Mouse (Mus musculus) cerebellum, adult 2 months (tissue): ENCODE data around the gene Gm13290. TPM values are rescaled to one million over a fixed set of nuclear protein-coding genes. Genes with fewer than 3 reads are reported as not detected.
A peak's percentile ranks its signal among the peaks of the same experiment; 100 is the strongest.
"Not testable (repeated sequence)": the region's sequence is repeated elsewhere in the genome, so short reads cannot be mapped to it uniquely, and the experiment has no call there.

Experiments
- DNase-seq, 2 experiments: peaks; one replicate each; pipeline ENCODE4 v3.0.0; 2021
- H3K27ac ChIP-seq: fragments of 200-500 bp; 2 replicates; pipeline ENCODE4 v1.5.1; 2012; ENCODE audit warnings: low read length, control low read depth, inconsistent platforms; ENCODE audit not compliant: insufficient read depth
- H3K27me3 ChIP-seq: fragments of 200-500 bp; 2 replicates; pipeline ENCODE4 v1.6.1; 2012; ENCODE audit warnings: inconsistent platforms, mild to moderate bottlenecking, low read length, moderate library complexity; ENCODE audit not compliant: control insufficient read depth, insufficient read depth
- H3K4me1 ChIP-seq: fragments of 200-500 bp; 2 replicates; pipeline ENCODE4 v1.6.1; 2011; ENCODE audit warnings: low read length; ENCODE audit not compliant: control insufficient read depth, insufficient read depth
- H3K4me3 ChIP-seq: fragments of 200-500 bp; replicated peaks from 2 replicates; pipeline ENCODE3; 2011; ENCODE audit warnings: mild to moderate bottlenecking, low read depth, low read length, control low read depth; ENCODE audit not compliant: insufficient read depth
- CTCF ChIP-seq: fragments of 200-500 bp; IDR thresholded peaks from 2 replicates; pipeline ENCODE4 v1.5.1; 2011; ENCODE audit warnings: low read depth, mild to moderate bottlenecking, control low read depth, low read length, moderate library complexity, borderline replicate concordance; ENCODE audit not compliant: insufficient read depth
- POLR2A ChIP-seq: fragments of 200-500 bp; IDR thresholded peaks from 2 replicates; pipeline ENCODE4 v1.6.1; 2011; ENCODE audit warnings: low read length, control low read depth, borderline replicate concordance; ENCODE audit not compliant: insufficient read depth
- WGBS: fragments of 180-500 bp; shearing (Covaris S2); methylation state at CpG from one replicate; pipeline ENCODE4 v1.1.7; 2018; 5-methylcytosine and 5-hydroxymethylcytosine counted together
- polyA plus RNA-seq: library from polyadenylated mRNA; depleted of rRNA; stranded (reverse); fragments of >200 nt; gene quantifications from 2 replicates; pipeline ENCODE4 v1.2.3, GENCODE M21; 2012; rRNA removed

Gene Gm13290
- not detected in 2 replicates for polyA plus RNA-seq

GRCm38 (mm10) chr4:88773534-88773933 lies at the start of gene Gm13290:
TSS of gene Gm13290 (plus strand) at chr4:88773834.
- H3K27me3 ChIP-seq, H3K4me3 ChIP-seq, H3K27ac ChIP-seq, H3K4me1 ChIP-seq, DNase-seq: not testable (repeated sequence)
- WGBS = no CpG with 5 or more reads among the region's 32 CpGs

GRCm38 (mm10) chr4:88726727-88727126 lies 46.9 kb upstream of the Gm13290 start:
- no peak for DNase-seq
- no peaks in the 10 kb centered on the region for H3K4me1 ChIP-seq
- H3K4me3 ChIP-seq = no peak overlapping the region
- WGBS = 88% methylated on average over 6 of the region's 6 CpGs
- TF ChIP-seq POLR2A (no peak), CTCF (no peak)
- no peak overlapping the region for H3K27ac ChIP-seq
- H3K27me3 ChIP-seq = no peaks in the 10 kb centered on the region

GRCm38 (mm10) chr4:88727324-88727723 lies 46.3 kb upstream of the Gm13290 start:
- DNase-seq = no peak
- WGBS = 2% methylated on average over 1 of the region's 1 CpGs
- H3K4me1 ChIP-seq = no peaks in the 10 kb centered on the region
- no peak overlapping the region for H3K27ac ChIP-seq
- TF ChIP-seq CTCF (peak; percentile 45; the same call in 1 of the 2 replicates), POLR2A (no peak)
- H3K4me3 ChIP-seq = no peak overlapping the region
- H3K27me3 ChIP-seq = no peaks in the 10 kb centered on the region

- Histone ChIP-seq H3K27ac (no peak overlapping the region), H3K27me3 (no peaks in the 10 kb centered on the region), H3K4me3 (no peak overlapping the region), H3K4me1 (no peaks in the 10 kb centered on the region)
- DNase-seq = peak in 1 of 2 experiments; percentile 64
- TF ChIP-seq POLR2A = no peak
- peak; percentile 81 for TF ChIP-seq CTCF
- WGBS = 5% methylated on average over 2 of the region's 2 CpGs
These were observed 35.2 kb upstream of the Gm13290 start for GRCm38 (mm10) chr4:88738480-88738879.

GRCm38 (mm10) chr4:88739036-88739435 lies 34.6 kb upstream of the Gm13290 start:
- no peak for TF ChIP-seq POLR2A
- TF ChIP-seq CTCF = no peak
- H3K4me3 ChIP-seq = no peak overlapping the region
- DNase-seq = no peak
- no peaks in the 10 kb centered on the region for H3K4me1 ChIP-seq
- WGBS = 87% methylated on average over 6 of the region's 6 CpGs
- H3K27me3 ChIP-seq = no peaks in the 10 kb centered on the region
- H3K27ac ChIP-seq = no peak overlapping the region

- no peak overlapping the region for H3K27ac ChIP-seq
- no peaks in the 10 kb centered on the region for H3K27me3 ChIP-seq
- WGBS = 89% methylated on average over 4 of the region's 4 CpGs
- H3K4me3 ChIP-seq = no peak overlapping the region
- H3K4me1 ChIP-seq = no peaks in the 10 kb centered on the region
- TF ChIP-seq CTCF (no peak), POLR2A (no peak)
- DNase-seq = no peak
These were observed 32.2 kb upstream of the Gm13290 start for GRCm38 (mm10) chr4:88741426-88741825.

- no peak for TF ChIP-seq POLR2A
- TF ChIP-seq CTCF = no peak
- no peak for DNase-seq
- H3K4me3 ChIP-seq = no peak overlapping the region
- 74% methylated on average over 7 of the region's 7 CpGs for WGBS
- H3K27me3 ChIP-seq = no peaks in the 10 kb centered on the region
- no peaks in the 10 kb centered on the region for H3K4me1 ChIP-seq
- H3K27ac ChIP-seq = no peak overlapping the region
These were observed 30.8 kb upstream of the Gm13290 start for GRCm38 (mm10) chr4:88742771-88743371.

- H3K27me3 ChIP-seq = no peaks in the 10 kb centered on the region
- H3K4me3 ChIP-seq = no peak overlapping the region
- WGBS = 59% methylated on average over 3 of the region's 3 CpGs
- H3K4me1 ChIP-seq = no peaks in the 10 kb centered on the region
- no peak for TF ChIP-seq POLR2A
- TF ChIP-seq CTCF = peak; percentile 44; the same call in 1 of the 2 replicates
- H3K27ac ChIP-seq = no peak overlapping the region
- DNase-seq = no peak
These were observed 29.4 kb upstream of the Gm13290 start for GRCm38 (mm10) chr4:88744207-88744606.
